Mouse (Mus musculus) lung, postnatal 0 days (tissue): ENCODE results near the gene Tnk2.

Experiments used
- CTCF ChIP-seq: IDR thresholded peaks from 2 replicates; pipeline ENCODE4 v1.5.1; 2016; ENCODE audit warnings: antibody characterized with exemption, mild to moderate bottlenecking
- EP300 ChIP-seq: IDR thresholded peaks from 2 replicates; pipeline ENCODE4 v1.6.1; 2016; ENCODE audit warnings: antibody characterized with exemption, mild to moderate bottlenecking, control low read depth

GRCm38 (mm10) chr16:32635314-32635713, 8.4 kb upstream of the Tnk2 start:
- TF ChIP-seq CTCF, result peak; percentile 54
- no peak for TF ChIP-seq EP300
